Mouse (Mus musculus): ENCODE data around the gene Hist1h2ad.

GRCm38 (mm10) chr13:23622861-23623450 is 48.8 kb downstream of the Hist1h2ad start:
- no peak for TF ChIP-seq CTCF (IDR thresholded peaks at IDR 0.05; ENCODE audit: low read depth, low read length)
- TF ChIP-seq POLR2A (IDR thresholded peaks at IDR 0.05; ENCODE audit: extremely low read depth, insufficient read depth, low read length): no peak
